Mouse (Mus musculus) intestine, embryonic 16.5 days (tissue): ENCODE measurements around the gene Gm45062. TPM values are rescaled to one million over a fixed set of nuclear protein-coding genes. Genes with fewer than 3 reads are reported as not detected.
A peak's percentile ranks its signal among the peaks of the same experiment; 100 is the strongest.

ENCODE experiments used
- ATAC-seq: fragments of 200-750 bp; cut with Nextera tagmentation; 2 replicates; pipeline ENCODE4 v1.8.0; 2017; ENCODE audit warnings: moderate TSS enrichment, moderate library complexity
- H3K27ac ChIP-seq: fragments of 300-500 bp; sonication (generic); 2 replicates; pipeline ENCODE4 v1.5.1; 2014; ENCODE audit warnings: mild to moderate bottlenecking, low read length
- H3K27me3 ChIP-seq: fragments of 300-500 bp; sonication (generic); replicated peaks from 2 replicates; pipeline ENCODE4 v1.6.1; 2014; ENCODE audit warnings: low read length, control low read depth, mixed read lengths; ENCODE audit not compliant: control insufficient read depth, insufficient read depth
- H3K36me3 ChIP-seq: fragments of 300-500 bp; sonication (generic); 2 replicates; pipeline ENCODE4 v1.6.1; 2014; ENCODE audit warnings: low read length, control low read depth; ENCODE audit not compliant: control insufficient read depth, insufficient read depth
- H3K4me1 ChIP-seq: fragments of 300-500 bp; sonication (generic); 2 replicates; pipeline ENCODE4 v1.6.1; 2014; ENCODE audit warnings: low read length, control low read depth, mixed read lengths; ENCODE audit not compliant: control insufficient read depth, insufficient read depth
- H3K4me2 ChIP-seq: fragments of 300-500 bp; sonication (generic); 2 replicates; pipeline ENCODE4 v1.6.1; 2014; ENCODE audit warnings: low read depth, low read length, control low read depth
- H3K4me3 ChIP-seq: fragments of 300-500 bp; sonication (generic); 2 replicates; pipeline ENCODE4 v1.5.1; 2014; ENCODE audit warnings: mild to moderate bottlenecking, low read length
- H3K9ac ChIP-seq: fragments of 300-500 bp; sonication (generic); 2 replicates; pipeline ENCODE4 v1.6.1; 2014; ENCODE audit warnings: low read depth, low read length
- H3K9me3 ChIP-seq: fragments of 300-500 bp; sonication (generic); 2 replicates; pipeline ENCODE4 v1.6.1; 2016; ENCODE audit warnings: low read length, control low read depth; ENCODE audit not compliant: control insufficient read depth
- WGBS: fragments of 180-500 bp; shearing (Covaris S2); extraction: QIAGEN DNeasy Blood & Tissue Kit; methylation state at CpG from one replicate; pipeline ENCODE4 v1.1.7; 2014; 5-methylcytosine and 5-hydroxymethylcytosine counted together
- polyA plus RNA-seq: library from polyadenylated mRNA; unstranded; fragments of >200 nt; fragmentation: Nextera tagmentation; extraction: Ambion mirVana; gene quantifications from 2 replicates; pipeline ENCODE4 v1.2.1, GENCODE M21; 2015

Gm45062 gene
- polyA plus RNA-seq, 1 experiment from 2014 or later: 6.2 TPM

DNA sequence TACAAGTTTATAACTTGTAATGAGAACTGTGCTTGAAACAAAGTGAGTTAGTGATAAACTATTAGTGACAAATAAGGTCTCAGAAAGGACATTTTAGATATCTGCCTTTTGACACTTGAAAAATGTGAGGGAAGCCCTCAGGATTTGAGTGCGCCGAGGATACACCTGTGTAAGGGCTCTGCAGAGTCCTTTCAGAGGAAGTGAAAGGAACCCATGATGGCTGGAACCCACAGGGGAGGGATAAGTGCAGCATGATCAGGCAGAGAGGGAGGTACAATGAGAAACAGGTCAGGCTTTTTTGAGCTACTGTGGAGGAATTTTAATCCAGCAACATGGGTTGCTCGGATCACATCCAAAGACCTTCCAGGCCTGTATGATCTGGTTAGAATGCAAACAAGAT is 239.7 kb downstream of the Gm45062 start:
- Histone ChIP-seq H3K36me3 (no peaks in the 10 kb centered on the region), H3K4me2 (no peak overlapping the region), H3K27me3 (no peaks in the 10 kb centered on the region), H3K4me1 (no peaks in the 10 kb centered on the region), H3K27ac (no peak overlapping the region), H3K9me3 (no peaks in the 10 kb centered on the region), H3K9ac (no peak overlapping the region), H3K4me3 (no peak overlapping the region)
- 88% methylated on average over 3 of the region's 3 CpGs for WGBS
- ATAC-seq: no peak

DNA sequence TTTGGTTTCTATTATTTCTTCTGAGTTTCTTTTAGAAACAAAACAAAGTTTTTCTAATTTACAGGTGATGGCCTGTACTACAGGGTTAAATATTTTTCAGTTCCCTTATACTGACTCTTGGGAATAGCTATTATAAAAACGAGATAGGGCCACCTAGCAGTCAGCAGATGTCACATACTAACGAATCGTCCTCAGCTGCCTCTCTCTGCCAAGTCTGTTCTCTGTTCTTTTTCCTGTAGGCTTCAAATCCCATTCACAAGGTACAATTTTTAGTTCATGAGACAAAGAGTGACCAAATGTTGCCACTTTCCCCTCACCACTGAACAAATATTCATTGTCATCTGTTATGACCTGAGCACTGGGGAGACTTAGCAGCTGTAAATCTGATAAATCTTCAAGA is 244.7 kb downstream of the Gm45062 start:
- no peak for ATAC-seq
- H3K9ac ChIP-seq: no peak overlapping the region
- 28% methylated on average over 3 of the region's 3 CpGs for WGBS
- H3K27me3 ChIP-seq: no peaks in the 10 kb centered on the region
- H3K9me3 ChIP-seq: no peaks in the 10 kb centered on the region
- no peaks in the 10 kb centered on the region for H3K36me3 ChIP-seq
- H3K4me2 ChIP-seq: no peak overlapping the region
- H3K4me3 ChIP-seq: no peak overlapping the region
- H3K27ac ChIP-seq: no peak overlapping the region
- H3K4me1 ChIP-seq: 0 out of 2 replicates have a peak, but pooled peaks cover 4% of the 10 kb centered on the region

DNA sequence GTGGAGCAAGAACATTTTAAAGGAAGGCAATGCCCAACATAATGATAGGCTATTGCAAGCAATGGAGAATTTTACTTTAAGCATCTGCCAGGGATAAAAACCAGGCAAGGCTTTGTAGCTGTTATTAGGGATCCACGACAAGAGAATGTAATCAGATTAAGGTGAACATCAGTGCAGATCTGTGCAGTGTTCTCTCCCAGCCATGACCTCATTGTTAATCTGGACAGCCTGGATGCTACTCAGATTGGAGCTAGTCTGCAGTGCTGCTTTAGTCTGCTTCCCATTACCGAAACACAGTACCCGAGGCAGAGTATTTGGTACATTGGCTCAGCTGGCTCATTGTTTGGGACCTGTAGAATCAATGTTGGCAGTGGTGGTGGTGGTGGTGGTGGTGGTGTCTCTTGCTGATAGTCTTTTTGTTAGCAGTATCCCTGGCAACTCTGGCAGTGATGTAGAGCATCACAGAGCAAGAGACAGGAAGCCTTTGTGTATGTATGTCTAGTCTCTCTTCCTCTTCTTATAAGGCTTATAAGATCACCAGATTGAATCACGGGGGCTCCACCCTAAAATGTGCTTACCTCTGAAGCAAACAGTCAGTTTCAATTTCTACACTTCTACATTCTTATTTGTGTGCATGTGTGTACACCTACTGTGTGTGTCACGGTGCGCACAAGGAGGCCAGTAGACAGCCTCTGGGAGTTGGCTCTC is 245.4 kb downstream of the Gm45062 start:
- 81% methylated on average over 6 of the region's 6 CpGs for WGBS
- H3K4me1 ChIP-seq: 0 out of 2 replicates have a peak, but pooled peaks cover 4% of the 10 kb centered on the region

GRCm38 (mm10) chr6:8506631-8507030 is 247.4 kb downstream of the Gm45062 start:
- H3K4me1 ChIP-seq: peaks cover 10% of the 10 kb centered on the region; the same call in 1 of the 2 replicates

More for the DNA sequence above, 245.4 kb downstream of the Gm45062 start:
- no peaks in the 10 kb centered on the region for H3K36me3 ChIP-seq
- no peak overlapping the region for H3K27ac ChIP-seq
- H3K27me3 ChIP-seq: no peaks in the 10 kb centered on the region
- no peak overlapping the region for H3K4me2 ChIP-seq
- H3K4me3 ChIP-seq: no peak overlapping the region
- no peaks in the 10 kb centered on the region for H3K9me3 ChIP-seq
- H3K9ac ChIP-seq: no peak overlapping the region
- no peak for ATAC-seq

GRCm38 (mm10) chr6:8508883-8509536 is 249.8 kb downstream of the Gm45062 start:
- H3K4me1 ChIP-seq: peaks cover 15% of the 10 kb centered on the region; the same call in 1 of the 2 replicates
- H3K9me3 ChIP-seq: no peaks in the 10 kb centered on the region
- ATAC-seq: peak; percentile 98
- WGBS: under 1% methylated on average over 55 of the region's 56 CpGs
- no peaks in the 10 kb centered on the region for H3K36me3 ChIP-seq
- H3K4me3 ChIP-seq: peak overlapping the region; percentile 93
- H3K27me3 ChIP-seq: no peaks in the 10 kb centered on the region
- H3K4me2 ChIP-seq: peak overlapping the region; percentile 85
- peak overlapping the region; percentile 99 for H3K27ac ChIP-seq
- peak overlapping the region; percentile 96 for H3K9ac ChIP-seq

More at GRCm38 (mm10) chr6:8506631-8507030, 247.4 kb downstream of the Gm45062 start:
- Histone ChIP-seq H3K9me3 (no peaks in the 10 kb centered on the region), H3K9ac (no peak overlapping the region), H3K36me3 (no peaks in the 10 kb centered on the region), H3K4me3 (no peak overlapping the region), H3K27me3 (no peaks in the 10 kb centered on the region), H3K4me2 (no peak overlapping the region), H3K27ac (no peak overlapping the region)
- peak; percentile 56 for ATAC-seq

- peak within 1 kb of the TSS; percentile 85 for H3K4me2 ChIP-seq
- peaks cover 15% of the 10 kb centered on the region; the same call in 1 of the 2 replicates for H3K4me1 ChIP-seq
- peak; percentile 86 for ATAC-seq
- no peaks in the 10 kb centered on the region for H3K9me3 ChIP-seq
- no peaks in the 10 kb centered on the region for H3K36me3 ChIP-seq
- no peaks in the 10 kb centered on the region for H3K27me3 ChIP-seq
- peak within 1 kb of the TSS; percentile 96 for H3K9ac ChIP-seq
- H3K4me3 ChIP-seq: peak within 1 kb of the TSS; percentile 93
- WGBS: 3% methylated on average over 26 of the region's 69 CpGs
- peak within 1 kb of the TSS; percentile 99 for H3K27ac ChIP-seq
These were observed 250.3 kb downstream of the Gm45062 start, which contains the start of gene Glcci1 for GRCm38 (mm10) chr6:8509551-8509950. Gene Glcci1, plus strand, starts transcription at chr6:8509600.

DNA sequence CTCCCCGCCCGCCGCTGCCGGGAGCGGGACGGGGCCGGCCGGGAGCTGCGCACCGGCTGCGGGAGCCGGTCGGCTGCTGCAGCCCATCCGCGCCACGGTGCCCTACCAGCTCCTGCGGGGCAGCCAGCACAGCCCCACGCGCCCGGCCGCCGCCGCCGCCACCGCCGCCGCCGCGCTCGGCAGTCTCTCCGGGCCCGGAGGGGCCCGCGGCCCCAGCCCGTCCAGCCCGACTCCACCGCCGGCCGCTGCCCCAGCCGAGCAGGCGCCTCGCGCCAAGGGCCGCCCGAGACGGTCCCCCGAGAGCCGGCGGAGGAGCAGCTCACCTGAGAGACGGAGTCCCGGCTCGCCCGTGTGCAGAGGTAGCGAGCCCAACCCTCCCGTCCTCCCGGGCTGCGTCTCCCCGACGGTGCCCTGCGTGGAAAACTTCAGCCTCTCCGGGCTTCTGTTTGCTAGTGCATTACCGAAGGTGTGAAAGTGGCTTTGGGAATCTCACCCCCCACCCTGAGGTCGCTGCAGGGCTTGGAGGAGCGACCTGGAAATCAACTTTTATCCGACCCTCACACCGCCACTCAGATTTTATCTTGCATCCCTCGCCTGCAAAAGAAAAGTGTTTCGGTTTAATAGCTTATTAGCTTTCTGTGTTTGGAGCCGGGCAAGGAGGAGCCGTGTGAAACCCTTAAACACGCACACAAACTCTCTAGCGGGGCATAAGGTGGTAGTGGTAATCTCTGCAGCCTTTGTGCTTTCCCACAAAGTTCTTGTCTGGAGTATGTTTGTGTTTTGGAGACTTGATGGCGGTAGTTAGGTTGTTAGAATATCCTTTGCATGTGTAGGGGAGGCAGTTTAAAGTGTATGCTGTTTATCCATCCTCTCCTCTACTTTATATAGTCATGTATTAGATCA is 251.0 kb downstream of the Gm45062 start:
- Histone ChIP-seq H3K4me3 (peak overlapping the region; percentile 93), H3K27ac (peak overlapping the region; percentile 99), H3K36me3 (no peaks in the 10 kb centered on the region), H3K4me1 (peaks cover 15% of the 10 kb centered on the region; the same call in 1 of the 2 replicates), H3K27me3 (no peaks in the 10 kb centered on the region), H3K4me2 (peak overlapping the region; percentile 59), H3K9ac (peak overlapping the region; percentile 96), H3K9me3 (no peaks in the 10 kb centered on the region)
- WGBS: 0% methylated on average over 29 of the region's 73 CpGs
- ATAC-seq: peak; percentile 31

- H3K9ac ChIP-seq: peak overlapping the region; percentile 96
- no peak overlapping the region for H3K27ac ChIP-seq
- H3K9me3 ChIP-seq: no peaks in the 10 kb centered on the region
- no peaks in the 10 kb centered on the region for H3K36me3 ChIP-seq
- H3K4me1 ChIP-seq: peaks cover 15% of the 10 kb centered on the region; the same call in 1 of the 2 replicates
- peak overlapping the region; percentile 59 for H3K4me2 ChIP-seq
- H3K4me3 ChIP-seq: peak overlapping the region; percentile 93
- ATAC-seq: no peak
- no peaks in the 10 kb centered on the region for H3K27me3 ChIP-seq
- 10% methylated on average over 7 of the region's 7 CpGs for WGBS
These were observed 251.7 kb downstream of the Gm45062 start for GRCm38 (mm10) chr6:8510864-8511428.
